In genomic region chr10:128401638-128402037, GRCm38 (mm10) we compare ENCODE assay signal across 12 mouse cellular contexts. TPM values are rescaled to one million over a fixed set of nuclear protein-coding genes. Genes with fewer than 3 reads are reported as not detected.
"Had no signal": no experiment of that assay in that cellular context is flagged by ENCODE, and none has a peak within 500 bp of the region (broad histone marks: within the 10 kb centered on the region; RNA-seq: fewer than 3 reads in every experiment).

No protein-coding gene starts in this region.

- ATAC-seq: liver, postnatal 0 days had no signal

- H3K4me2 ChIP-seq: limb, embryonic 12.5 days; lung, embryonic 15.5 days; neural tube, embryonic 13.5 days had no signal

- H3K9me3 ChIP-seq: limb, embryonic 12.5 days; liver, embryonic 13.5 days; lung, embryonic 15.5 days; neural tube, embryonic 13.5 days had no signal

- H3K4me1 ChIP-seq: lung, embryonic 15.5 days had no signal

- H3K4me3 ChIP-seq: limb, embryonic 12.5 days; lung, embryonic 15.5 days; neural tube, embryonic 13.5 days had no signal

- DNase-seq: layer of hippocampus, adult 9-11 months; layer of hippocampus, postnatal 36 days; liver; liver, embryonic 13.5 days; liver, postnatal 0 days; midbrain, embryonic 14.5 days; retina, postnatal 1 day; right cerebral cortex, postnatal 4 days; spleen, adult 18-20 months had no signal

- H3K27me3 ChIP-seq: limb, embryonic 12.5 days; liver, embryonic 13.5 days; lung, embryonic 15.5 days; neural tube, embryonic 13.5 days had no signal

- H3K27ac ChIP-seq: limb, embryonic 12.5 days; liver, embryonic 13.5 days; lung, embryonic 15.5 days; neural tube, embryonic 13.5 days had no signal

- H3K9ac ChIP-seq: liver, embryonic 13.5 days; lung, embryonic 15.5 days; neural tube, embryonic 13.5 days had no signal

RNA-seq across cellular contexts. Expression of gene Slc39a5, which starts 0.6 kb away (rescaled TPM):
- polyA plus RNA-seq: limb, embryonic 12.5 days; midbrain, embryonic 14.5 days; neural tube, embryonic 13.5 days had no signal
